Comparison of ENCODE assay signal across 8 mouse cellular contexts in genomic region chr7:16046481-16047337, GRCm38 (mm10). TPM values are rescaled to one million over a fixed set of nuclear protein-coding genes. Genes with fewer than 3 reads are reported as not detected.
DNase-seq lines count a peak whose midpoint lies in the region; ATAC-seq lines count a peak whose summit lies in the region.

No protein-coding gene starts in this region.

- peak overlapping the region; percentile 98 for H3K27ac ChIP-seq in embryonic facial prominence, embryonic 11.5 days (replicated peaks; ENCODE audit: low read depth, low read length)
- H3K27ac ChIP-seq in limb, embryonic 13.5 days = peak overlapping the region; percentile 99
- peak overlapping the region; percentile 99 for H3K27ac ChIP-seq in midbrain, embryonic 14.5 days (replicated peaks; ENCODE audit: low read depth, low read length)

- peak overlapping the region; percentile 99 for H3K9ac ChIP-seq in embryonic facial prominence, embryonic 11.5 days (replicated peaks; ENCODE audit: low read length)
- peak overlapping the region; percentile 99 for H3K9ac ChIP-seq in limb, embryonic 13.5 days
- peak overlapping the region; percentile 99 for H3K9ac ChIP-seq in midbrain, embryonic 14.5 days (replicated peaks; ENCODE audit: low read length)

- DNase-seq in spleen, adult 18-20 months = peak; percentile 70 to 72
- no peak for DNase-seq in spleen, adult 12 weeks (ENCODE audit: low spot score)
- peak; percentile 67 for DNase-seq in embryonic facial prominence, embryonic 11.5 days (ENCODE audit: low spot score)
- peak; percentile 85 to 90 for DNase-seq in heart, adult 18-20 months
- peak; percentile 83 for DNase-seq in kidney, adult 18-20 months
- DNase-seq in midbrain, embryonic 14.5 days = peak; percentile 78
- DNase-seq in spleen, postnatal 10 days (ENCODE audit: low spot score in 2 of 2) = peak; percentile 73 to 79

- peak overlapping the region; percentile 87 for H3K4me2 ChIP-seq in embryonic facial prominence, embryonic 11.5 days (ENCODE audit: low read depth, low read length)
- H3K4me2 ChIP-seq in limb, embryonic 13.5 days (replicated peaks) = peak overlapping the region; percentile 88
- peak overlapping the region; percentile 76 for H3K4me2 ChIP-seq in midbrain, embryonic 14.5 days (ENCODE audit: low read length)

- peak; percentile 10 for ATAC-seq in embryonic facial prominence, embryonic 11.5 days (replicated peaks; ENCODE audit: insufficient number of reproducible peaks, low FRiP score, low TSS enrichment, low read depth)
- ATAC-seq in limb, embryonic 13.5 days (ENCODE audit: low FRiP score, low read depth) = 0 out of 2 replicates have a peak, but pooled peaks have one; percentile 1
- peak; percentile 22 for ATAC-seq in midbrain, embryonic 14.5 days (ENCODE audit: low FRiP score, low TSS enrichment)

- peaks cover 16% of the 10 kb centered on the region; the same call in 1 of the 2 replicates for H3K4me1 ChIP-seq in embryonic facial prominence, embryonic 11.5 days (ENCODE audit: control insufficient read depth, insufficient read depth, low read length)
- peaks cover 57% of the 10 kb centered on the region for H3K4me1 ChIP-seq in limb, embryonic 13.5 days
- H3K4me1 ChIP-seq in midbrain, embryonic 14.5 days (ENCODE audit: control insufficient read depth, insufficient read depth, low read length) = peaks cover 37% of the 10 kb centered on the region

- WGBS in embryonic facial prominence, embryonic 11.5 days = under 1% methylated on average over 43 of the region's 46 CpGs
- under 1% methylated on average over 43 of the region's 46 CpGs for WGBS in limb, embryonic 13.5 days
- WGBS in midbrain, embryonic 14.5 days = under 1% methylated on average over 46 of the region's 46 CpGs

- H3K4me3 ChIP-seq in embryonic facial prominence, embryonic 11.5 days (ENCODE audit: low read depth, low read length) = peak overlapping the region; percentile 90
- peak overlapping the region; percentile 88 for H3K4me3 ChIP-seq in limb, embryonic 13.5 days
- H3K4me3 ChIP-seq in midbrain, embryonic 14.5 days (replicated peaks; ENCODE audit: low read depth, low read length) = peak overlapping the region; percentile 86

- no peaks in the 10 kb centered on the region for H3K27me3 ChIP-seq in embryonic facial prominence, embryonic 11.5 days (ENCODE audit: control insufficient read depth, insufficient read depth, low read length)
- H3K27me3 ChIP-seq in limb, embryonic 13.5 days = no peaks in the 10 kb centered on the region
- no peaks in the 10 kb centered on the region for H3K27me3 ChIP-seq in midbrain, embryonic 14.5 days (ENCODE audit: control insufficient read depth, insufficient read depth, low read length)

- no peaks in the 10 kb centered on the region for H3K36me3 ChIP-seq in embryonic facial prominence, embryonic 11.5 days (replicated peaks; ENCODE audit: control insufficient read depth, insufficient read depth, low read depth, low read length)
- 0 out of 2 replicates have a peak, but pooled peaks cover 8% of the 10 kb centered on the region for H3K36me3 ChIP-seq in limb, embryonic 13.5 days
- H3K36me3 ChIP-seq in midbrain, embryonic 14.5 days (ENCODE audit: control insufficient read depth, insufficient read depth, low read length) = 0 out of 2 replicates have a peak, but pooled peaks cover 3% of the 10 kb centered on the region

- H3K9me3 ChIP-seq in embryonic facial prominence, embryonic 11.5 days (replicated peaks; ENCODE audit: control insufficient read depth, low read length) = no peaks in the 10 kb centered on the region
- no peaks in the 10 kb centered on the region for H3K9me3 ChIP-seq in limb, embryonic 13.5 days
- no peaks in the 10 kb centered on the region for H3K9me3 ChIP-seq in midbrain, embryonic 14.5 days (ENCODE audit: control insufficient read depth, low read length)

RNA-seq across cellular contexts. Expression of gene Bicra, which starts 1.0 kb away (rescaled TPM):
- polyA plus RNA-seq in embryonic facial prominence, embryonic 11.5 days (2014; fragmentation: Nextera tagmentation; extraction: Ambion mirVana) = 4.2 and 5.9 TPM in 2 replicates
- 1 to 10 TPM; 4.2 to 5.9 TPM for total RNA-seq in heart, adult 18-20 months (2021)
- polyA plus RNA-seq in limb, embryonic 13.5 days (2015; fragmentation: Nextera tagmentation; extraction: Ambion mirVana) = 8.6 and 8.7 TPM in 2 replicates
- polyA plus RNA-seq in midbrain, embryonic 14.5 days (2014; fragmentation: Nextera tagmentation; extraction: Ambion mirVana) = 6.5 and 9.0 TPM in 2 replicates

RNA-seq across cellular contexts. Expression of gene Zfp541, which starts 14.9 kb away (rescaled TPM):
- polyA plus RNA-seq in embryonic facial prominence, embryonic 11.5 days (2014; fragmentation: Nextera tagmentation; extraction: Ambion mirVana) = not detected in 2 replicates
- not detected for total RNA-seq in heart, adult 18-20 months (2021)
- 0.04 and 0.08 TPM in 2 replicates for polyA plus RNA-seq in limb, embryonic 13.5 days (2015; fragmentation: Nextera tagmentation; extraction: Ambion mirVana)
- 0.09 and 0.13 TPM in 2 replicates for polyA plus RNA-seq in midbrain, embryonic 14.5 days (2014; fragmentation: Nextera tagmentation; extraction: Ambion mirVana)

RNA-seq across cellular contexts. Expression of gene Napa, which starts 51.5 kb away (rescaled TPM):
- 147 and 168 TPM in 2 replicates for polyA plus RNA-seq in embryonic facial prominence, embryonic 11.5 days (2014; fragmentation: Nextera tagmentation; extraction: Ambion mirVana)
- 10 to 100 TPM; 88.7 to 99.1 TPM for total RNA-seq in heart, adult 18-20 months (2021)
- 232 and 245 TPM in 2 replicates for polyA plus RNA-seq in limb, embryonic 13.5 days (2015; fragmentation: Nextera tagmentation; extraction: Ambion mirVana)
- 209 and 245 TPM in 2 replicates for polyA plus RNA-seq in midbrain, embryonic 14.5 days (2014; fragmentation: Nextera tagmentation; extraction: Ambion mirVana)
